Mouse (Mus musculus): ENCODE data around the gene 6330403K07Rik.

The 6330403K07Rik gene

GRCm38 (mm10) chr11:71001167-71001566 is 32.1 kb downstream of the 6330403K07Rik start:
- DNase-seq (ENCODE audit: extremely low spot score, low read depth, low spot score), result no peak

GRCm38 (mm10) chr11:70982557-70983228 is 50.6 kb downstream of the 6330403K07Rik start, which contains the start of gene C1qbp:
C1qbp (minus strand) TSS chr11:70983026.
- no peak for DNase-seq (ENCODE audit: extremely low spot score, low read depth, low spot score)

- DNase-seq (ENCODE audit: extremely low spot score, low read depth, low spot score), result no peak
Observed at GRCm38 (mm10) chr11:70982030-70982429, 51.3 kb downstream of the 6330403K07Rik start.

All from hindlimb bud, embryonic 11.5 days (tissue).